Mouse (Mus musculus) limb, embryonic 10.5 days (tissue): ENCODE data around the gene Rex1bd. TPM values are rescaled to one million over a fixed set of nuclear protein-coding genes. Genes with fewer than 3 reads are reported as not detected.
A peak's percentile ranks its signal among the peaks of the same experiment; 100 is the strongest.

Source experiments
- DNase-seq: peaks from one replicate; pipeline ENCODE4 v3.0.0-alpha.2; 2017; ENCODE audit warnings: low spot score
- H3K27ac ChIP-seq: fragments of 300-500 bp; sonication (generic); 2 replicates; pipeline ENCODE4 v1.5.1; 2016; ENCODE audit warnings: mild to moderate bottlenecking
- H3K27me3 ChIP-seq: fragments of 300-500 bp; sonication (generic); 2 replicates; pipeline ENCODE4 v1.6.1; 2016; ENCODE audit warnings: low read depth, mild to moderate bottlenecking; ENCODE audit not compliant: poor library complexity, severe bottlenecking
- H3K36me3 ChIP-seq: fragments of 300-500 bp; sonication (generic); 2 replicates; pipeline ENCODE4 v1.6.1; 2016; ENCODE audit warnings: mild to moderate bottlenecking, moderate library complexity
- H3K4me1 ChIP-seq: fragments of 300-500 bp; sonication (generic); 2 replicates; pipeline ENCODE4 v1.6.1; 2016
- H3K4me3 ChIP-seq: fragments of 300-500 bp; sonication (generic); 2 replicates; pipeline ENCODE4 v1.5.1; 2016; ENCODE audit warnings: mild to moderate bottlenecking, moderate library complexity
- H3K9me3 ChIP-seq: fragments of 300-500 bp; sonication (generic); replicated peaks from 2 replicates; pipeline ENCODE4 v1.6.1; 2016; ENCODE audit warnings: mild to moderate bottlenecking
- WGBS: fragments of 180-500 bp; shearing (Covaris S2); methylation state at CpG from one replicate; pipeline ENCODE4 v1.1.7; 2016; 5-methylcytosine and 5-hydroxymethylcytosine counted together
- polyA plus RNA-seq: library from polyadenylated mRNA; unstranded; fragments of >200 nt; fragmentation: Nextera tagmentation; extraction: Ambion mirVana; gene quantifications from 2 replicates; pipeline ENCODE4 v1.2.1, GENCODE M21; 2016

Gene Rex1bd
- polyA plus RNA-seq, 1 experiment from 2014 or later = 126 TPM

- H3K4me1 ChIP-seq = peaks cover 66% of the 10 kb centered on the region
- no peaks in the 10 kb centered on the region for H3K9me3 ChIP-seq
- H3K4me3 ChIP-seq = peak overlapping the region; percentile 77
- peak overlapping the region; percentile 97 for H3K27ac ChIP-seq
- WGBS = 35% methylated on average over 32 of the region's 32 CpGs
- DNase-seq = no peak
- H3K36me3 ChIP-seq = peaks cover 33% of the 10 kb centered on the region
- H3K27me3 ChIP-seq = peaks cover 25% of the 10 kb centered on the region
Measured at GRCm38 (mm10) chr8:70505698-70506327, 739 bp downstream of the Rex1bd start.

- peak; percentile 87 for DNase-seq
- peaks cover 40% of the 10 kb centered on the region for H3K36me3 ChIP-seq
- peak overlapping the region; percentile 97 for H3K27ac ChIP-seq
- 61% methylated on average over 3 of the region's 3 CpGs for WGBS
- no peaks in the 10 kb centered on the region for H3K9me3 ChIP-seq
- H3K4me3 ChIP-seq = peak overlapping the region; percentile 77
- peaks cover 76% of the 10 kb centered on the region for H3K4me1 ChIP-seq
- peaks cover 34% of the 10 kb centered on the region for H3K27me3 ChIP-seq
Measured at GRCm38 (mm10) chr8:70504851-70505250, 1.7 kb downstream of the Rex1bd start.

GRCm38 (mm10) chr8:70504291-70504716 lies 2.2 kb downstream of the Rex1bd start:
- Histone ChIP-seq H3K9me3 (no peaks in the 10 kb centered on the region), H3K27ac (peak overlapping the region; percentile 82), H3K4me3 (peak overlapping the region; percentile 33), H3K4me1 (peaks cover 80% of the 10 kb centered on the region), H3K27me3 (peaks cover 40% of the 10 kb centered on the region), H3K36me3 (peaks cover 44% of the 10 kb centered on the region)
- WGBS = 20% methylated on average over 16 of the region's 16 CpGs
- DNase-seq = peak; percentile 84

GRCm38 (mm10) chr8:70503062-70503750 lies 3.3 kb downstream of the Rex1bd start:
- peak; percentile 84 for DNase-seq
- Histone ChIP-seq H3K36me3 (peaks cover 43% of the 10 kb centered on the region), H3K4me1 (peaks cover 80% of the 10 kb centered on the region), H3K27ac (peak overlapping the region; percentile 82), H3K4me3 (peak overlapping the region; percentile 33), H3K9me3 (no peaks in the 10 kb centered on the region), H3K27me3 (peaks cover 51% of the 10 kb centered on the region)
- 12% methylated on average over 46 of the region's 46 CpGs for WGBS

- no peak for DNase-seq
- Histone ChIP-seq H3K4me3 (peak overlapping the region; percentile 36), H3K9me3 (no peaks in the 10 kb centered on the region), H3K27me3 (peaks cover 57% of the 10 kb centered on the region), H3K27ac (peak overlapping the region; percentile 72), H3K4me1 (peaks cover 80% of the 10 kb centered on the region), H3K36me3 (peaks cover 37% of the 10 kb centered on the region)
- 27% methylated on average over 12 of the region's 12 CpGs for WGBS
Measured at GRCm38 (mm10) chr8:70502540-70502939, 4.0 kb downstream of the Rex1bd start.

GRCm38 (mm10) chr8:70501820-70502529 lies 4.6 kb downstream of the Rex1bd start:
- peak; percentile 64 for DNase-seq
- peaks cover 63% of the 10 kb centered on the region for H3K27me3 ChIP-seq
- H3K27ac ChIP-seq = peak overlapping the region; percentile 72
- H3K9me3 ChIP-seq = no peaks in the 10 kb centered on the region
- peaks cover 81% of the 10 kb centered on the region for H3K4me1 ChIP-seq
- WGBS = 10% methylated on average over 23 of the region's 23 CpGs
- peaks cover 32% of the 10 kb centered on the region for H3K36me3 ChIP-seq
- peak overlapping the region; percentile 36 for H3K4me3 ChIP-seq

GRCm38 (mm10) chr8:70500386-70501301 lies 5.9 kb downstream of the Rex1bd start:
- H3K9me3 ChIP-seq = no peaks in the 10 kb centered on the region
- DNase-seq = peak; percentile 61
- peaks cover 76% of the 10 kb centered on the region for H3K27me3 ChIP-seq
- peak overlapping the region; percentile 58 for H3K27ac ChIP-seq
- WGBS = 10% methylated on average over 39 of the region's 39 CpGs
- peaks cover 87% of the 10 kb centered on the region for H3K4me1 ChIP-seq
- H3K36me3 ChIP-seq = peaks cover 34% of the 10 kb centered on the region
- H3K4me3 ChIP-seq = peak overlapping the region; percentile 37

- Histone ChIP-seq H3K36me3 (peaks cover 28% of the 10 kb centered on the region), H3K9me3 (no peaks in the 10 kb centered on the region), H3K4me1 (peaks cover 87% of the 10 kb centered on the region), H3K4me3 (peak overlapping the region; percentile 76), H3K27me3 (peaks cover 99% of the 10 kb centered on the region), H3K27ac (peak overlapping the region; percentile 94)
- 5% methylated on average over 12 of the region's 12 CpGs for WGBS
- no peak for DNase-seq
Measured at GRCm38 (mm10) chr8:70495771-70496062, 10.8 kb downstream of the Rex1bd start.

- peak; percentile 69 for DNase-seq
- Histone ChIP-seq H3K4me1 (peaks cover 87% of the 10 kb centered on the region), H3K4me3 (peak overlapping the region; percentile 76), H3K9me3 (no peaks in the 10 kb centered on the region), H3K36me3 (peaks cover 23% of the 10 kb centered on the region), H3K27ac (peak overlapping the region; percentile 94), H3K27me3 (peaks cover 99% of the 10 kb centered on the region)
- WGBS = 3% methylated on average over 21 of the region's 21 CpGs
Measured at GRCm38 (mm10) chr8:70495001-70495770, 11.4 kb downstream of the Rex1bd start.

- H3K9me3 ChIP-seq = no peaks in the 10 kb centered on the region
- H3K36me3 ChIP-seq = peaks cover 16% of the 10 kb centered on the region
- 2% methylated on average over 28 of the region's 28 CpGs for WGBS
- peak; percentile 72 for DNase-seq
- H3K27me3 ChIP-seq = peaks cover 99% of the 10 kb centered on the region
- peak overlapping the region; percentile 76 for H3K4me3 ChIP-seq
- H3K27ac ChIP-seq = peak overlapping the region; percentile 94
- H3K4me1 ChIP-seq = peaks cover 87% of the 10 kb centered on the region
Measured at GRCm38 (mm10) chr8:70494416-70494945, 12.1 kb downstream of the Rex1bd start.

GRCm38 (mm10) chr8:70493692-70494415 lies 12.7 kb downstream of the Rex1bd start:
- peak; percentile 66 for DNase-seq
- H3K27ac ChIP-seq = peak overlapping the region; percentile 94
- peaks cover 96% of the 10 kb centered on the region for H3K27me3 ChIP-seq
- peaks cover 12% of the 10 kb centered on the region for H3K36me3 ChIP-seq
- H3K9me3 ChIP-seq = no peaks in the 10 kb centered on the region
- H3K4me1 ChIP-seq = peaks cover 87% of the 10 kb centered on the region
- 1% methylated on average over 47 of the region's 47 CpGs for WGBS
- peak overlapping the region; percentile 76 for H3K4me3 ChIP-seq
